Mouse (Mus musculus) kidney, embryonic 14.5 days (tissue): ENCODE measurements at regions not wholly inside any gene's neighbourhood (a gene's known extent, or its start where the extent isn't known, plus 50 kb on each side); places are given as distances from the start of the nearest gene placed in this dataset.

ENCODE experiments used
- ATAC-seq: fragments of 200-750 bp; cut with Nextera tagmentation; 2 replicates; pipeline ENCODE4 v1.8.0; 2017; ENCODE audit warnings: moderate number of reproducible peaks, mild to moderate bottlenecking, moderate TSS enrichment, moderate library complexity; ENCODE audit not compliant: low FRiP score, low TSS enrichment
- H3K27ac ChIP-seq: fragments of 300-500 bp; sonication (generic); 2 replicates; pipeline ENCODE4 v1.5.1; 2014; ENCODE audit warnings: low read depth, mild to moderate bottlenecking, low read length, moderate library complexity, mixed read lengths
- H3K27me3 ChIP-seq: fragments of 300-500 bp; sonication (generic); 2 replicates; pipeline ENCODE4 v1.6.1; 2014; ENCODE audit warnings: mild to moderate bottlenecking, low read length; ENCODE audit not compliant: control insufficient read depth, insufficient read depth
- H3K36me3 ChIP-seq: fragments of 300-500 bp; sonication (generic); 2 replicates; pipeline ENCODE4 v1.6.1; 2014; ENCODE audit warnings: low read length, mixed read lengths; ENCODE audit not compliant: control insufficient read depth, insufficient read depth
- H3K4me1 ChIP-seq: fragments of 300-500 bp; sonication (generic); 2 replicates; pipeline ENCODE4 v1.6.1; 2014; ENCODE audit warnings: low read length, mixed read lengths; ENCODE audit not compliant: control insufficient read depth, insufficient read depth
- H3K4me2 ChIP-seq: fragments of 300-500 bp; sonication (generic); replicated peaks from 2 replicates; pipeline ENCODE4 v1.6.1; 2014; ENCODE audit warnings: low read depth, mild to moderate bottlenecking, low read length
- H3K4me3 ChIP-seq: fragments of 300-500 bp; sonication (generic); 2 replicates; pipeline ENCODE4 v1.5.1; 2014; ENCODE audit warnings: mild to moderate bottlenecking, low read length
- H3K9ac ChIP-seq: fragments of 300-500 bp; sonication (generic); 2 replicates; pipeline ENCODE4 v1.6.1; 2014; ENCODE audit warnings: low read depth, mild to moderate bottlenecking, low read length, moderate library complexity
- H3K9me3 ChIP-seq: fragments of 300-500 bp; sonication (generic); 2 replicates; pipeline ENCODE4 v1.6.1; 2016; ENCODE audit warnings: low read length; ENCODE audit not compliant: control insufficient read depth
- WGBS: fragments of 180-500 bp; shearing (Covaris S2); extraction: QIAGEN DNeasy Blood & Tissue Kit; methylation state at CpG from one replicate; pipeline ENCODE4 v1.1.7; 2014; 5-methylcytosine and 5-hydroxymethylcytosine counted together

GRCm38 (mm10) chr8:11062348-11062946 is 54.2 kb upstream of the Irs2 start:
- H3K36me3 ChIP-seq, result no peaks in the 10 kb centered on the region
- WGBS, result 42% methylated on average over 3 of the region's 3 CpGs
- no peak overlapping the region for H3K4me2 ChIP-seq
- H3K9me3 ChIP-seq, result no peaks in the 10 kb centered on the region
- no peak for ATAC-seq
- no peak overlapping the region for H3K27ac ChIP-seq
- no peaks in the 10 kb centered on the region for H3K4me1 ChIP-seq
- H3K4me3 ChIP-seq, result no peak overlapping the region
- H3K9ac ChIP-seq, result no peak overlapping the region
- H3K27me3 ChIP-seq, result peaks cover 7% of the 10 kb centered on the region; the same call in 1 of the 2 replicates

- Histone ChIP-seq H3K9ac (no peak overlapping the region), H3K9me3 (no peaks in the 10 kb centered on the region), H3K27ac (no peak overlapping the region), H3K4me1 (no peaks in the 10 kb centered on the region), H3K27me3 (peaks cover 7% of the 10 kb centered on the region; the same call in 1 of the 2 replicates), H3K36me3 (no peaks in the 10 kb centered on the region), H3K4me2 (no peak overlapping the region), H3K4me3 (no peak overlapping the region)
- 73% methylated on average over 1 of the region's 1 CpGs for WGBS
- no peak for ATAC-seq
Observed at GRCm38 (mm10) chr8:11061711-11062110, 53.5 kb upstream of the Irs2 start.

DNA sequence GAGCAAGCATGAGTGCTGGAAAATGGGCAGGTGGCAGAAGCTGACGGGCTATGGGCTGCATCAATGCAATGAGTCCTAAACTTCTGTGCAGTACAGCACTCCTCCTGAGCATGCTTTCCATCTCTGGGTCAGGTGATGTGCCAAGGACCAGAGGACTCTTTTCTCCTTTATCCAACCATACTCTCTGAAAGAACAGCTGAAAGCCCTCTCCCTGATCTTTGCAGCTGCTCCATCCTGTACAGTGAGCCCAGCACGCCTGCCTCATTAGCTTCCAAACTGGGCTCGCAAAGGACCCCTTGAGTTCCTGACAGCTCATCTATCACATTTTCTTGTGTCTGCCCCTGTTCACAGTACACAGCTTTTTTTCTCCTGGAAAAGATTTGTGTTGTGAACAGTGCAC is 52.3 kb upstream of the Irs2 start:
- H3K4me2 ChIP-seq, result no peak overlapping the region
- no peak overlapping the region for H3K9ac ChIP-seq
- no peak overlapping the region for H3K4me3 ChIP-seq
- peaks cover 4% of the 10 kb centered on the region; the same call in 1 of the 2 replicates for H3K4me1 ChIP-seq
- no peaks in the 10 kb centered on the region for H3K9me3 ChIP-seq
- no peak for ATAC-seq
- no peaks in the 10 kb centered on the region for H3K36me3 ChIP-seq
- H3K27ac ChIP-seq, result no peak overlapping the region
- H3K27me3 ChIP-seq, result peaks cover 7% of the 10 kb centered on the region; the same call in 1 of the 2 replicates
- 54% methylated on average over 3 of the region's 3 CpGs for WGBS

- H3K27me3 ChIP-seq, result peaks cover 7% of the 10 kb centered on the region; the same call in 1 of the 2 replicates
- no peak overlapping the region for H3K4me2 ChIP-seq
- H3K4me3 ChIP-seq, result no peak overlapping the region
- WGBS, result 64% methylated on average over 3 of the region's 3 CpGs
- H3K4me1 ChIP-seq, result peaks cover 9% of the 10 kb centered on the region; the same call in 1 of the 2 replicates
- no peak overlapping the region for H3K27ac ChIP-seq
- no peaks in the 10 kb centered on the region for H3K36me3 ChIP-seq
- no peak for ATAC-seq
- no peak overlapping the region for H3K9ac ChIP-seq
- no peaks in the 10 kb centered on the region for H3K9me3 ChIP-seq
Observed at GRCm38 (mm10) chr8:11058392-11058791, 50.1 kb upstream of the Irs2 start.
